Mouse (Mus musculus) ES-E14 (cell line): ENCODE measurements around the gene Slc25a38.

Experiments
- CHD2 ChIP-seq: IDR thresholded peaks from 2 replicates; pipeline ENCODE4 v1.6.1; 2014; ENCODE audit warnings: mild to moderate bottlenecking, low read depth, low read length, inconsistent platforms
- HCFC1 ChIP-seq: IDR thresholded peaks from 2 replicates; pipeline ENCODE4 v1.6.1; 2012; ENCODE audit warnings: low read length, inconsistent platforms, borderline replicate concordance; ENCODE audit not compliant: insufficient read depth
- MAFK ChIP-seq: IDR thresholded peaks from 2 replicates; pipeline ENCODE4 v1.6.1; 2014; ENCODE audit warnings: mild to moderate bottlenecking, low read depth, low read length, inconsistent platforms; ENCODE audit not compliant: insufficient read depth
- ZC3H11A ChIP-seq: IDR thresholded peaks from 2 replicates; pipeline ENCODE4 v1.6.1; 2012; ENCODE audit warnings: low read depth, mild to moderate bottlenecking, inconsistent platforms, low read length, borderline replicate concordance
- ZNF384 ChIP-seq: IDR thresholded peaks from 2 replicates; pipeline ENCODE4 v1.6.1; 2012; ENCODE audit warnings: low read depth, low read length, inconsistent platforms

DNA sequence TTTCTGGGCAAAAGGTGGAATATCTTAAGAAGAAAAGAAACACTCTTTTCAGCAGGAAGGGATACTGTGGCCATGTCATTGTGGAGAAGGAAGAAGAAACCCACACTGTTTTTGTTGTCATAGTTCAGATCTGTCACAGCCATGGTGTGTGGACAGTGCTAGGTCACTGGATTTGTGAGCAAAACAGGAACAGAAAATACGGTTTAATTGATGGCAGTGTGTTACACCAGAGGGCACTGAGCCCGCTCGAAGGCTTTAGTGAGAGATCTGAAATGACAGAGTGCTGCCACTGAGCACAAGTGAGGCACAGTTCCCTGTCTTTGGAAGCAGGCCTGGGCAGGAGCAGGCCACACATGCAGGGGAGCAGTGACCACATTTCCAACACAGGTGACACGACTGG, 8.0 kb downstream of the Slc25a38 start:
- TF ChIP-seq CHD2 = no peak
- TF ChIP-seq MAFK = no peak
- TF ChIP-seq HCFC1 = no peak
- TF ChIP-seq ZC3H11A = no peak
- no peak for TF ChIP-seq ZNF384
